Mouse (Mus musculus): ENCODE results near the gene Fam243.

Gene Fam243

GRCm38 (mm10) chr16:92319353-92320109 lies 1.7 kb downstream of the Fam243 start:
- no peak for DNase-seq (ENCODE audit: low spot score)

DNA sequence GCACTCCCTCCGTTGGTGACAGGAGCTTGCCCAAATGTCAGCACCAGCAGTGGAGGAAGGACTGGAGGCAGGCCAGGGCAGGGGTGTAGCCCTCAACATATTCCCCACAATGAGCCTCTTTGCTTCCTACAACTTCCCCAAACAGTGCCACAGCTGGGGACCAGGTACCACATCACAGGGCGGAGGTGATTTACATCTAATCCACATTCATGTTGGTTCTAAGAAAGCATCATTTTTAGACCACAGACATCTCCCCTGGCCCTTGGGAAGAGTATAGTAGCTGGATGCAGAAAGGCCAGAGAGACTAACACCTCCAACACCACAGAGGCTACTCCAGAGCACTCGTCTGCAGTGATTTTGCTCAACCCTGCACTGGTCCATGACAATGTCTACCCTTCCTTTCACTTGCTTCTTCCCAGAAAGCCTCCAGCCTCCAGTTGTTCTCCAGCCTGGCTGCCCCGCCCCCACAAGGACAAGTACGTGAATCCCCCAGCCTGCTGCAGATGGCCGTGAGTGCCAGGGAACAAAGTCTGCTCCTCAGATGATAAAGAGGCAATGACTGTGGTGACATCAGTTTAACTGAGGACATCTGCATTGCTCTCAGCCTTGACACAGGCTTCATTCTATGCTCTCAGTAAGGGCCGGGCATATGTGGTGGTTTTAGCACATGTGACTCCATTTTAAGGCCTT lies 5.0 kb downstream of the Fam243 start:
- DNase-seq (ENCODE audit: low spot score) = peak; percentile 41

DNA sequence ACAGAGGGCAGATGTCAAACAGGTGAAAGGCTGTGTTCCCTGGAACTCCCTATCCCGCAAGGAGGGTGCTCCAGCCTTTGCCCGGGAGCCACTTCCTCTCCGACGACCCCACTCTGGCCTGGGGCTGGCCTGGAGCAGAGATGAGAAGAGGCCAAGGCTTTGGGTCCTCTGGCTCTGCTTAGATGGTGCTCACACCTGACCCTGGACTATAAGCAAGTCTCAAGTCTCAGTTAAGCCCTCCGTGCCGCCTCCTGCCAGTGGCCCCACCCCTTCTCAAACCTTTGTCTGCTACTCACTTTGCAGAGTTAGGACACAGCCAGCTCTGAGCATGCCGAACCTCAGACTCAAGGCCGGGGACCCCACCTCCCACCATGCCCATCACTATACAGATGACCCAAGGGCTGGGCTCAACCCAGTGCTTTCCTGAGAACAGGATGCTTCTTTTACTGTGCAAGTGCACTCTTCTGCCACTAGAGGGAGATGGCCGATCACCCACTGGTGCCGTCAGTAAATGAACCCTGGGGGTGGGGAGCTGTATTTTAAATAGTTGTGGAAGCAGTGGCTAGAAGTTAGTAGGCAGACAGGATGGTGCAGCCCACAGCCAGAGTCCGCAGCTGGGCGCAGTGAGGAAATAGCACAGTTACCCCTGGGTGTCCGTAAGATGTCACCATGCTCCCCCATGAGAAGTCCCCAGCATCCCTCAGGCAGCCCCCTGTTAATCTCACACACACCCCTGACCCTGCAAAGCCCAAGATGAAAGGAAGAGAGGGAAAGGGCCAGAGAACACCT lies 7.1 kb downstream of the Fam243 start:
- DNase-seq (ENCODE audit: low spot score) = no peak

- no peak for DNase-seq (ENCODE audit: low spot score)
These were observed 12.1 kb downstream of the Fam243 start for GRCm38 (mm10) chr16:92309126-92309525.

- DNase-seq (ENCODE audit: low spot score) = no peak
These were observed 13.3 kb downstream of the Fam243 start for GRCm38 (mm10) chr16:92307947-92308346.

GRCm38 (mm10) chr16:92305519-92305918 lies 15.7 kb downstream of the Fam243 start:
- DNase-seq (ENCODE audit: low spot score) = no peak

DNA sequence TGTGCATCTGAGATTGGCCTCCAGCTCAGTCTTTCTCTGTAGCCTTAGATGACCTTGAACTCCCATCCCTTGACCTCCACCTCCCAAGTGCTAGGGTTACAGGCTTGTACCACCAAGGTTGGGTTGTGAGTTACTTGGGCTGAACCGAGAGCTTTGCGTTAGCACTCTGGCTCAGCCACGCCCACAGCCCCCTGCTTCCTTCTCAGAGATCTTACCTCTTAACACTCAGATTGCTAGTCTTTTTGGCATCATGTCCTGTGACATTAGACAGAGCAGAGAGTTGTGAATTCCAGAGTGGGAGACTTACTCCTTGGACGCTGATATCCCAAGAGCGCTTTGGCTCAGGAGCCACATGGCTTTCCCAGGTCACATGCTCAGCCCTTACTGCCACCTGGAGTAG lies 18.7 kb downstream of the Fam243 start:
- DNase-seq (ENCODE audit: low spot score) = no peak

GRCm38 (mm10) chr16:92301989-92302388 lies 19.3 kb downstream of the Fam243 start:
- no peak for DNase-seq (ENCODE audit: low spot score)

GRCm38 (mm10) chr16:92301412-92301806 lies 19.8 kb downstream of the Fam243 start:
- DNase-seq (ENCODE audit: low spot score) = no peak

GRCm38 (mm10) chr16:92300649-92301411 lies 20.4 kb downstream of the Fam243 start, which contains the start of gene Smim11:
Gene Smim11 (plus strand): TSS chr16:92301286.
- peak; percentile 95 for DNase-seq (ENCODE audit: low spot score)

DNA sequence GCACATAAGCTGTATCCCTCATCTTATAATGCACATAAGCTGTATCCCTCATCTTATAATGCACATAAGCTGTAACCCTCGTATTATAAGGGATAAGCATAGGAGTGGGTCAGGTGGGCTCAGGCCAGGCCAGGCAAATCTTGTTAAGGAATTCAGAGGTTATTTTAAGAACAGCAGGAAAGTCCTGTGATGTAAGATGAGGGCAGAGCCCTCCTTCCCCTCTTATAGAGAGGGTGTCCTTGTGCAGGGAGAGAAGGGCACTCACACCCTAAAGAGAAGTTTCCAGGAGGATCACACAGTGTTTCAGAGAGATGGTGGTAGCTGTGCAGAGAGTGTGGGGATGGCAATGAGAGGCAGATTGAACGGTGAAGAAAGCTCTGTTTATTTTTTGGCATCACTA lies 25.9 kb downstream of the Fam243 start:
- no peak for DNase-seq (ENCODE audit: low spot score)

DNA sequence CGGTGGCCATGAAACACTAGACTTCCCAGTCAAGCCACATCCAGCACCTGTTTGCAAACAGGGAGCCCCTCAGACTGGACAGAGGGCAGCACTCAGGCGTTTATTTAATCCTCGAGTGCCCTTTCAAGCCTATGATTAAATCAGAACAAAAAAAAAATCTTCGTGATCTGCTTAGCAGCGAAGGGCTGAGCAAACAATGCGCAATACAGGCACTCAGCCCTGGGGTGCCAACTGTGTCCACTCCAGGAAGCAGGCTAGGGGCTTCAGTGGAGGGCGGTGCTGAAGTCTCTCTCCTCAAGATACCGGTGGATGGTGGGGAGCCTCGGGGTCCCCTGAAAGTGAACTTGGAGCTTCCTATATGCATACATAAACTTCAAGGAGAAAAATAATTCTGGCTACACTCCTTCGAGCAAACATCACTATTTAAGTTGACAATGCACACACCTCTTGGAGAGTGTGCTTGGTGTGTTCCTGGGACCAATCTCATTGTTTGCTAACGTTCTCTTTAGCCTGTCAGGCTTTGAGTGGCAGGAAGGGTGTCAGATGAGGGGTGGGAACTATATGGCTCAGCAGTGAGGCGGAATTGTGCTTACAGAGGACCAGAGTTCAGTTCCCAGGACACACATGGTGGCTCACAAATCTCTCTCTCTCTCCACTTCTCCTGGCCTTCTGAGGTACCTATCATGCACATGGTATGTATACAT lies 26.8 kb downstream of the Fam243 start:
- DNase-seq (ENCODE audit: low spot score) = no peak

- DNase-seq (ENCODE audit: low spot score) = no peak
These were observed 29.1 kb downstream of the Fam243 start, which contains the start of gene Kcne2 for GRCm38 (mm10) chr16:92292101-92292500. Gene Kcne2 (plus strand): TSS chr16:92292389.

GRCm38 (mm10) chr16:92290045-92290444 lies 31.2 kb downstream of the Fam243 start:
- DNase-seq (ENCODE audit: low spot score) = no peak

- DNase-seq (ENCODE audit: low spot score) = no peak
These were observed 32.5 kb downstream of the Fam243 start for GRCm38 (mm10) chr16:92288778-92289177.

- peak; percentile 79 for DNase-seq (ENCODE audit: low spot score)
These were observed 34.6 kb downstream of the Fam243 start for GRCm38 (mm10) chr16:92286609-92287008.

GRCm38 (mm10) chr16:92285068-92285467 lies 36.2 kb downstream of the Fam243 start:
- DNase-seq (ENCODE audit: low spot score) = no peak

DNA sequence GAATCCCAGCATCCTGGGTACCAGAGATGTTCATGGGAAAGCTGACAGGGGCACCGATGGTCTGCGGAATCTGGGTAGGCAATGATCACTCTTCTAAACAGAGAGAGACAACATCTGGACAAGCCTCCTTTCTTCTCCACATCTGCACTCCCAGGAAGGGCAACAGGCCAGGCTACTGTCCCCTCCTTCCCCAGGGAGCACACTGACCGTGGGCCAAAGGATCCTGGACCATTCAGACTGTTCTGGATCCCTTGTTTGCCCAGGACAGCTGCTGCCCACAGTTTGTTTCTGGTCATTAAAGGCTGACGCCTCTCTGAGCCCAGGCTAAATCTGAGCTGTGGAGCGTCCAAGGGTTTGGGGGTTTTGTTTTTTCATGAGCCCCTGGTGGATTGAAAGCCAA lies 38.6 kb downstream of the Fam243 start:
- no peak for DNase-seq (ENCODE audit: low spot score)

GRCm38 (mm10) chr16:92275526-92275925 lies 45.7 kb downstream of the Fam243 start:
- no peak for DNase-seq (ENCODE audit: low spot score)

GRCm38 (mm10) chr16:92274516-92274915 lies 46.7 kb downstream of the Fam243 start:
- DNase-seq (ENCODE audit: low spot score) = no peak
